Mouse (Mus musculus) forebrain, embryonic 13.5 days (tissue): Measurements from ENCODE around the gene Sestd1. TPM values are rescaled to one million over a fixed set of nuclear protein-coding genes. Genes with fewer than 3 reads are reported as not detected.

Experiments used
- ATAC-seq: fragments of 200-750 bp; cut with Nextera tagmentation; 2 replicates; pipeline ENCODE4 v1.8.0; 2017
- H3K27ac ChIP-seq: fragments of 300-500 bp; sonication (generic); 2 replicates; pipeline ENCODE4 v1.5.1; 2015; ENCODE audit warnings: inconsistent platforms, mild to moderate bottlenecking, moderate library complexity
- H3K27me3 ChIP-seq: fragments of 300-500 bp; sonication (generic); 2 replicates; pipeline ENCODE4 v1.6.1; 2015; ENCODE audit warnings: mild to moderate bottlenecking, inconsistent platforms
- H3K36me3 ChIP-seq: fragments of 300-500 bp; sonication (generic); 2 replicates; pipeline ENCODE4 v1.6.1; 2015; ENCODE audit warnings: mild to moderate bottlenecking, inconsistent platforms; ENCODE audit not compliant: poor library complexity, severe bottlenecking
- H3K4me1 ChIP-seq: fragments of 300-500 bp; sonication (generic); 2 replicates; pipeline ENCODE4 v1.6.1; 2015; ENCODE audit warnings: inconsistent platforms
- H3K4me2 ChIP-seq: fragments of 300-500 bp; sonication (generic); 2 replicates; pipeline ENCODE4 v1.6.1; 2015; ENCODE audit warnings: inconsistent platforms, mild to moderate bottlenecking, moderate library complexity
- H3K4me3 ChIP-seq: fragments of 300-500 bp; sonication (generic); 2 replicates; pipeline ENCODE4 v1.5.1; 2015; ENCODE audit warnings: mild to moderate bottlenecking, inconsistent platforms
- H3K9ac ChIP-seq: fragments of 300-500 bp; sonication (generic); 2 replicates; pipeline ENCODE4 v1.6.1; 2015; ENCODE audit warnings: mild to moderate bottlenecking, inconsistent platforms
- H3K9me3 ChIP-seq: fragments of 300-500 bp; sonication (generic); replicated peaks from 2 replicates; pipeline ENCODE4 v1.6.1; 2016; ENCODE audit warnings: inconsistent platforms
- WGBS: fragments of 180-500 bp; shearing (Covaris S2); methylation state at CpG from one replicate; pipeline ENCODE4 v1.1.7; 2015; 5-methylcytosine and 5-hydroxymethylcytosine counted together
- polyA plus RNA-seq: library from polyadenylated mRNA; unstranded; fragments of >200 nt; fragmentation: Nextera tagmentation; extraction: Ambion mirVana; gene quantifications from 2 replicates; pipeline ENCODE4 v1.2.1, GENCODE M21; 2015

The Sestd1 gene
- polyA plus RNA-seq, 1 experiment from 2014 or later = 27.9 TPM

GRCm38 (mm10) chr2:77169916-77170632, 110.3 kb downstream of the Sestd1 start:
- Histone ChIP-seq H3K9ac (peak overlapping the region; percentile 58), H3K27ac (no peak overlapping the region; the same call in 1 of the 2 replicates), H3K36me3 (no peaks in the 10 kb centered on the region), H3K9me3 (no peaks in the 10 kb centered on the region), H3K4me2 (peak overlapping the region; percentile 72), H3K27me3 (no peaks in the 10 kb centered on the region), H3K4me3 (peak overlapping the region; percentile 37), H3K4me1 (peaks cover 41% of the 10 kb centered on the region)
- ATAC-seq = peak; percentile 44
- WGBS = 3% methylated on average over 21 of the region's 21 CpGs

GRCm38 (mm10) chr2:77169218-77169617, 111.2 kb downstream of the Sestd1 start:
- H3K4me2 ChIP-seq = peak overlapping the region; percentile 72; the same call in 1 of the 2 replicates
- no peaks in the 10 kb centered on the region for H3K27me3 ChIP-seq
- no peak for ATAC-seq
- peaks cover 36% of the 10 kb centered on the region for H3K4me1 ChIP-seq
- H3K27ac ChIP-seq = no peak overlapping the region
- H3K4me3 ChIP-seq = no peak overlapping the region
- no peaks in the 10 kb centered on the region for H3K36me3 ChIP-seq
- no peaks in the 10 kb centered on the region for H3K9me3 ChIP-seq
- WGBS = 75% methylated on average over 4 of the region's 4 CpGs
- H3K9ac ChIP-seq = no peak overlapping the region

- Histone ChIP-seq H3K9me3 (no peaks in the 10 kb centered on the region), H3K4me3 (no peak overlapping the region), H3K9ac (no peak overlapping the region), H3K27ac (no peak overlapping the region), H3K4me2 (no peak overlapping the region), H3K36me3 (no peaks in the 10 kb centered on the region), H3K4me1 (peaks cover 32% of the 10 kb centered on the region), H3K27me3 (no peaks in the 10 kb centered on the region)
- no peak for ATAC-seq
- 86% methylated on average over 7 of the region's 7 CpGs for WGBS
Observed at GRCm38 (mm10) chr2:77168781-77169180, 111.6 kb downstream of the Sestd1 start.

- Histone ChIP-seq H3K9me3 (no peaks in the 10 kb centered on the region), H3K9ac (no peak overlapping the region), H3K36me3 (no peaks in the 10 kb centered on the region), H3K4me2 (no peak overlapping the region), H3K4me1 (peaks cover 29% of the 10 kb centered on the region), H3K4me3 (no peak overlapping the region), H3K27ac (no peak overlapping the region), H3K27me3 (no peaks in the 10 kb centered on the region)
- 89% methylated on average over 13 of the region's 13 CpGs for WGBS
- no peak for ATAC-seq
Observed at GRCm38 (mm10) chr2:77168081-77168685, 112.2 kb downstream of the Sestd1 start.

- 74% methylated on average over 4 of the region's 4 CpGs for WGBS
- ATAC-seq = no peak
Observed at GRCm38 (mm10) chr2:77166366-77166765, 114.0 kb downstream of the Sestd1 start.

GRCm38 (mm10) chr2:77164662-77165061, 115.7 kb downstream of the Sestd1 start:
- H3K4me1 ChIP-seq = 0 out of 2 replicates have a peak, but pooled peaks cover under 1% of the 10 kb centered on the region
- no peaks in the 10 kb centered on the region for H3K27me3 ChIP-seq
- no peak overlapping the region for H3K4me2 ChIP-seq
- no peak overlapping the region for H3K27ac ChIP-seq
- no peaks in the 10 kb centered on the region for H3K36me3 ChIP-seq
- no peaks in the 10 kb centered on the region for H3K9me3 ChIP-seq
- H3K4me3 ChIP-seq = no peak overlapping the region
- 88% methylated on average over 3 of the region's 3 CpGs for WGBS
- no peak for ATAC-seq
- H3K9ac ChIP-seq = no peak overlapping the region

More at GRCm38 (mm10) chr2:77166366-77166765, 114.0 kb downstream of the Sestd1 start:
- Histone ChIP-seq H3K9me3 (no peaks in the 10 kb centered on the region), H3K9ac (no peak overlapping the region), H3K36me3 (no peaks in the 10 kb centered on the region), H3K4me3 (no peak overlapping the region), H3K4me2 (no peak overlapping the region), H3K27ac (no peak overlapping the region), H3K27me3 (no peaks in the 10 kb centered on the region), H3K4me1 (peaks cover 16% of the 10 kb centered on the region)

- Histone ChIP-seq H3K27me3 (no peaks in the 10 kb centered on the region), H3K9me3 (no peaks in the 10 kb centered on the region), H3K9ac (no peak overlapping the region), H3K4me3 (no peak overlapping the region), H3K4me1 (no peaks in the 10 kb centered on the region), H3K4me2 (no peak overlapping the region), H3K27ac (no peak overlapping the region), H3K36me3 (no peaks in the 10 kb centered on the region)
- WGBS = 94% methylated on average over 3 of the region's 3 CpGs
- no peak for ATAC-seq
Observed at GRCm38 (mm10) chr2:77163381-77163780, 117.0 kb downstream of the Sestd1 start.

- no peak overlapping the region for H3K4me3 ChIP-seq
- no peaks in the 10 kb centered on the region for H3K36me3 ChIP-seq
- H3K9ac ChIP-seq = no peak overlapping the region
- no peak overlapping the region for H3K27ac ChIP-seq
- H3K27me3 ChIP-seq = no peaks in the 10 kb centered on the region
- ATAC-seq = no peak
- 87% methylated on average over 3 of the region's 3 CpGs for WGBS
- no peak overlapping the region for H3K4me2 ChIP-seq
- H3K4me1 ChIP-seq = no peaks in the 10 kb centered on the region
- no peaks in the 10 kb centered on the region for H3K9me3 ChIP-seq
Observed at GRCm38 (mm10) chr2:77162135-77162534, 118.3 kb downstream of the Sestd1 start.

GRCm38 (mm10) chr2:77157546-77157945, 122.8 kb downstream of the Sestd1 start:
- WGBS = 92% methylated on average over 4 of the region's 4 CpGs
- Histone ChIP-seq H3K27me3 (no peaks in the 10 kb centered on the region), H3K9me3 (no peaks in the 10 kb centered on the region), H3K9ac (no peak overlapping the region), H3K27ac (no peak overlapping the region), H3K4me2 (no peak overlapping the region), H3K4me1 (no peaks in the 10 kb centered on the region), H3K4me3 (no peak overlapping the region), H3K36me3 (no peaks in the 10 kb centered on the region)
- no peak for ATAC-seq

GRCm38 (mm10) chr2:77154080-77154479, 126.3 kb downstream of the Sestd1 start:
- 53% methylated on average over 4 of the region's 4 CpGs for WGBS
- no peak for ATAC-seq
- Histone ChIP-seq H3K27me3 (no peaks in the 10 kb centered on the region), H3K4me2 (no peak overlapping the region), H3K4me1 (peaks cover 8% of the 10 kb centered on the region), H3K36me3 (no peaks in the 10 kb centered on the region), H3K4me3 (no peak overlapping the region), H3K9ac (no peak overlapping the region), H3K9me3 (no peaks in the 10 kb centered on the region), H3K27ac (no peak overlapping the region)

- no peak overlapping the region for H3K9ac ChIP-seq
- H3K36me3 ChIP-seq = no peaks in the 10 kb centered on the region
- H3K4me3 ChIP-seq = no peak overlapping the region
- H3K9me3 ChIP-seq = no peaks in the 10 kb centered on the region
- H3K27me3 ChIP-seq = no peaks in the 10 kb centered on the region
- peaks cover 17% of the 10 kb centered on the region for H3K4me1 ChIP-seq
- no peak for ATAC-seq
- no peak overlapping the region for H3K4me2 ChIP-seq
- WGBS = 96% methylated on average over 8 of the region's 8 CpGs
- no peak overlapping the region for H3K27ac ChIP-seq
Observed at GRCm38 (mm10) chr2:77151255-77151654, 129.1 kb downstream of the Sestd1 start.

- peaks cover 17% of the 10 kb centered on the region for H3K4me1 ChIP-seq
- ATAC-seq = 0 out of 2 replicates have a peak, but pooled peaks have one; percentile 24
- no peak overlapping the region for H3K4me3 ChIP-seq
- H3K27me3 ChIP-seq = no peaks in the 10 kb centered on the region
- H3K27ac ChIP-seq = no peak overlapping the region
- no peaks in the 10 kb centered on the region for H3K36me3 ChIP-seq
- no peaks in the 10 kb centered on the region for H3K9me3 ChIP-seq
- no peak overlapping the region for H3K4me2 ChIP-seq
- H3K9ac ChIP-seq = no peak overlapping the region
- 38% methylated on average over 2 of the region's 2 CpGs for WGBS
Observed at GRCm38 (mm10) chr2:77149576-77149975, 130.8 kb downstream of the Sestd1 start.
